Mouse (Mus musculus) spleen, embryonic (tissue): ENCODE results near the gene Tipin.

ENCODE experiments used
- CTCF ChIA-PET: fragments of 350-600 bp; sonication (Branson Sonifier 250); formaldehyde crosslinking; loops from one replicate; lab custom pipeline; 2022; lab: Charles Lee

The Tipin gene

GRCm38 (mm10) chr9:64341671-64342070 lies 60.3 kb downstream of the Tipin start:
- CTCF ChIA-PET: no interaction called here

DNA sequence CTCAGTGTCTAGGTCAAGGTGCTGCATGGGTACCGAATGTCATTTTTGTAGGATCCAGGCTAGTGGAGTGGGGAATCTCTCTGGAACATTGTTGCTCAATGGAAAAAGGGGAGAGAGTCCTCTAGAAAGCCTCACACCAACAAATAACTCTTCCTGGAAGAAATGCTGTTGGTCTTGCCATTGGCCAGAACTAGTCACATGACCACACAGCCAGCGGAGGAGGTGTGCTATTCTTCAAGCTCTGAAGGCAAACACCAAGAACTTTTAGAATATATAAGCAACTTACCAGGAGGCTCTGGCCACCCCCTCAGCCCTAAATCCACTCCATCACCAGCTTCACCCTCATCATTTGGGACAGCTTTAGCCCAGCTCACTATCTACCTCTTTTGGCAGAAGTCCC lies 62.3 kb downstream of the Tipin start:
- CTCF ChIA-PET: no interaction called here

DNA sequence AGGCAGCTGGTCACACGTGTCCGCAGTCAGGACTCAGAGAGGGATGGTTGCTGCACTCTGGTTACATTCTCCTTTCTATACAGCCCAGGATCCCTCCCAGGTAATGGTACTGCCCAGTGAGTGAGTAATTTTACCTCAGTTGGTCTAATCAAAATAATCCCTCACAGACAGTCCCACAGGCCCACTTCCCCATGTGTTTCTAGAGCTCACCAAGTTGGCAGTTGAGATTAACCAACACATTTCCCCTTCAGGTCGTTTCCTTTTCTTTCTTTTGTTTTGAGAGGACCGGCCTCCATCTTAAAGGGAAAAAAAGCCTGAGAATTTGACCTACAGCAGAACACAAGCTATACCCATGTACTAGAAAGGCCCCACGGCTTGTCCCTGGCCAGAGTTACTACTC lies 64.5 kb downstream of the Tipin start:
- CTCF ChIA-PET: interaction anchor here (0.7 kb wide), 1 partner anchor 740 kb away, joined by 7 read pairs; no protein-coding TSS in a partner anchor

DNA sequence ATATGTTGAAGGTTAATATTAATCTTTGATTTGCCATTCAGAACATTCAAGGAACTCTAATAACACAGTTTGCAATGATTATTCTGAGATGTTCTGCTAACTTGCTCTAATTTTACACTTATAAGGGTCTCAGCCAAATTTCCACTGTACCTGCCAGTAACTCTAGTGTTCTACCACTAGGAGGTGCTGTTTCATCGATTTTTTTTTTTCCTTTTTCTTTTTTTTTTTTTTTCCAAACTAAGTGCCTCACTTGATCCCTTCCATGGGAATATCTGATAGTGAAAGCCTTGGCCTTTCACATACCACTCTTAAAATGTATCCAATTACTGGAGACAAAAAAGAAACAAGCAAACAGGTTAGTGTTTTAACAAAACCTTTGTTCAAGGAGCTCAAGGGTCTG lies 66.0 kb downstream of the Tipin start:
- CTCF ChIA-PET: interaction anchor here (0.6 to 0.7 kb wide), 2 partner anchors 181 to 939 kb away, joined by 3 to 6 read pairs; no protein-coding TSS in a partner anchor

DNA sequence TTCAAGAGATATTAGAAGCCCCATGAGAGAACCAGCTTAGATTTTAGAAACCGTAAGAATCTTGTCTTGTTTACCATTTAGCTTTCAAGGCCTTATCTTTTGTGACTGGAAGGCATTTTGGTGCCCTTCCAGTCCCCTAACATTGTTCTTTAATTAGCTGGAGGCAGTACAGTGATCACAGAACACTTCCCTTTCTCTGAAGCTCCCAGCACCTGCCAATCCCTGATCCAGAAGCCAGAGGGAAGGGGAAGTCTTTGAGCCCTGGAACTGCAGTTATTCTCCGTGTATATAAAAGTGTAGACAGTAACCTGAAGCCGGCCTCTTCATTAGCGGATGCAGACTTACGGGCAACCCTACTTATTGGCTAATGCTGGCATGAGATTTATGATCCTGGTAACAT lies 68.1 kb downstream of the Tipin start:
- CTCF ChIA-PET: interaction anchor here (0.6 kb wide), 2 partner anchors 33 to 162 kb away, joined by 3 to 10 read pairs; no protein-coding TSS in a partner anchor

GRCm38 (mm10) chr9:64351191-64351590 lies 69.8 kb downstream of the Tipin start:
- CTCF ChIA-PET: no interaction called here
